Mouse (Mus musculus) megakaryocyte-erythroid progenitor cell, adult 5-6 weeks (primary cell): Measurements from ENCODE around the gene Ttc27. TPM values are rescaled to one million over a fixed set of nuclear protein-coding genes. Genes with fewer than 3 reads are reported as not detected.

Experiments
- ATAC-seq: replicated peaks from 2 replicates; pipeline ENCODE4 v1.8.0; 2016; ENCODE audit warnings: mild to moderate bottlenecking, inconsistent platforms; ENCODE audit not compliant: severe bottlenecking, poor library complexity, low FRiP score, low TSS enrichment
- total RNA-seq, 2 experiments: library from RNA; stranded (forward) in 1 of 2; stranded (reverse) in 1 of 2; fragments of 200-1000, 215-1000 nt in 1 of 2; fragments of >200 nt in 1 of 2; fragmentation: Nextera tagmentation in 1 of 2; gene quantifications; 2 replicates each; pipeline ENCODE4 v1.2.3; 2014 to 2017

The Ttc27 gene
- total RNA-seq, 2 experiments from 2014 or later, result 50.6 to 65.9 TPM

DNA sequence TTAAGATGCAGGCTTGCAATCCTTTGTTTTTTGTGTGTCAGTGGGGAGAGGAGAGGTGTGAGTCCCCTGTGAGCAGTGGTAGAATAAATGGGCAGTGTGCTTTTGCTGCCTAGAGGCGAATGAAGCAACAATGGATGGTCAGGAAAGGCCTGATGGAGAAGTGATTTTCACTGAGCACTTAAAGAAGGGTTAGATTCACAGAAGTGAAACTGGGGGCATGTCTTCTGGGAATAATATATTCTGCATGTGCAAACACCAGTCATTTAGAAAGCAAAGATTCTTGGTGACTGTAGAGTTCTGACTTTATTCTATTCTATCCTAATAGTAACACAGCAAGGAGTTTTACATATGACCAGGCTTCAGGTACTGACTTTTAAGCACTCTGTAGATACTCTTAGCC, 90.8 kb downstream of the Ttc27 start:
- 0 out of 2 replicates have a peak, but pooled peaks have one; percentile 0 for ATAC-seq

- ATAC-seq, result no peak
Measured at GRCm38 (mm10) chr17:74808901-74809300, 91.4 kb downstream of the Ttc27 start.

DNA sequence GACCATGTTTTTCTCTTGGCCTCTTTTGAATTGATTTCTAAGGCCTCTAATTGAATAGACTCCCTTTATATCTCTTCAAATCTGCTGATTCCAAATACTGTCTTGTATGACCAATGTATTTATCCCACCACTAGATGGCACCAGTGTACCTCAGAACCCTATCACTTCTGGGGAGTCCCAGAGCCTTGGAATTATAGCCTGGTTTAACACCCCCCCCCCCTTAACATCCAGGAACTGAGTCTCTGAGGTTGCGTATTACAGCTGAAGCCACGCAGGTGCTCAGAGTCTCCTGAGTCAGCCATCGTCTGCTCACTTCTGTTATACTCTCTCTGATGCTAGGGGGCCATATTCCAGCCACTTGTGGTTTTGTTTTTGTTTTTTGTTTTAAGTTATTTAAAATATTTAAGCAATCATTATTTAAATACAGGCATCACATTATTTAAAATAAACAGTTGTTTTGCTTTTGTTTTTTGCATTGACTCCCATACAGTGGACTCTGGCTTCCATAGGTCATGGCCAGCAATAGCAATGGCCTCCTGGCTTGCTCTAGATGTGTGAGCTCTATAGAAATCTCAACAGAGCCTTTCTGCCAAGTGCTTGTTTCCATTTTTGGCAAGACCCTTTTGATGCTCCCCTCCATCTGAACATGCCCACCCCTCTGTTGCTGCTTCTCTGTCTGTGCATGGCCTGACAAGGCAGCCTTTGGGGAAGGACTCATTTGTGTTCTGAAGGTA, 93.5 kb downstream of the Ttc27 start:
- peak; percentile 67 for ATAC-seq

DNA sequence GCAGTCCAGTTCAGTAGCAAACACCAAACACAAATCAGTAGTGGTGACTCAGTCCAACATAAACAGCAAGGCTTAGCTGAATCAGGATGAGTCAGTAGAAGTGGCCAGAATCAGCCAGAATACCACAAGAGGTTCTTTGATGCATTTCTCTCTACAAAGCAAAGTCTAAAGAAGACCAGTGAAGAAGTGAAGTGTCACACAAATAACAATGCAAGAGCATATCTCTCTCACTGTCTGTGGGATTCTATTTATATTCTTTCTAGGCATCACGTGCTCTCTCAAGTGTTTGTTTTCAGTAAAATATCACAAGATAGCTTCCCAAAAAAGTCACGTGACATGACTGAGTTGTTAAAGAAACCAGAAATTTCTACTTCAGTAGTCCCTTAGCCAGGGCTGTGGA, 102.2 kb downstream of the Ttc27 start:
- ATAC-seq, result no peak

DNA sequence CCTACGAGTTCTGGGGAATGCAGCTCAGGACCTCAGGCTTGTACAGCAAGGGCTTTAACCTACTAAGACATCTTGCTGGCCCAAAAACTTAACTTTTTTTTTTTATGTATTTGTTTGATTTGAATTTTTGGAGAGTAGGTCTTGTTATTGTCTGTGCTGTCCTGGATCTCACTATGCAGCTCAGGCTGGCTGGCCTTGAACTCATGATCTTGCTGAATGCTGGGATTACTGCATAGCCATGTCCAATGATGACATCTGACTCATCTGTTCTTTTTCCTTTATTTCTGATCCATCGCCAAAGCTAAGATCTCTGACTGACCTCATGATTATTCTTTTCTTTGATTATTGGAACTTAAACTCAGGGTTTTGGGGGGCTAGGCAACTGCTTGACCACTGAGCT, 113.3 kb downstream of the Ttc27 start:
- ATAC-seq, result no peak

GRCm38 (mm10) chr17:74841721-74842120, 124.2 kb downstream of the Ttc27 start:
- no peak for ATAC-seq

GRCm38 (mm10) chr17:74842603-74843002, 125.1 kb downstream of the Ttc27 start:
- ATAC-seq, result no peak

DNA sequence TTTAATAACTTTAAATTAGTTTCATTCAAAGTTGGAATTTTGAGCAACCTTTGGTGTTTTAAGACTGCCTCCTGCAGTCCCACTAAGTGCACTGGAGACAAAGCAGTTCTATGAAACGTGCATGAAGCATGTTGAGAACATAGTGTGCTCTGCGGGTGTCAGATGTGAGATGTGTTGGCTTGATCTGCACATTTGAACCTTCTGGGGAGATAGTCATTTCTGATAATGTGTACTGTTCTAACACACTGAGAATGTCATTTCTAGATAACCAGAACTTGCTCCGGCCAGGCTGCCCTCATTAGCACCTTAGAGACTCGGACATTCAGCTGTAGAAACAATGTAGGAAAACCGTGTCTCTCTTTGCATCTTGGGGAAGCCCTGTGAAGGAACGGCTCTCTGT, 126.0 kb downstream of the Ttc27 start:
- ATAC-seq, result peak; percentile 61

DNA sequence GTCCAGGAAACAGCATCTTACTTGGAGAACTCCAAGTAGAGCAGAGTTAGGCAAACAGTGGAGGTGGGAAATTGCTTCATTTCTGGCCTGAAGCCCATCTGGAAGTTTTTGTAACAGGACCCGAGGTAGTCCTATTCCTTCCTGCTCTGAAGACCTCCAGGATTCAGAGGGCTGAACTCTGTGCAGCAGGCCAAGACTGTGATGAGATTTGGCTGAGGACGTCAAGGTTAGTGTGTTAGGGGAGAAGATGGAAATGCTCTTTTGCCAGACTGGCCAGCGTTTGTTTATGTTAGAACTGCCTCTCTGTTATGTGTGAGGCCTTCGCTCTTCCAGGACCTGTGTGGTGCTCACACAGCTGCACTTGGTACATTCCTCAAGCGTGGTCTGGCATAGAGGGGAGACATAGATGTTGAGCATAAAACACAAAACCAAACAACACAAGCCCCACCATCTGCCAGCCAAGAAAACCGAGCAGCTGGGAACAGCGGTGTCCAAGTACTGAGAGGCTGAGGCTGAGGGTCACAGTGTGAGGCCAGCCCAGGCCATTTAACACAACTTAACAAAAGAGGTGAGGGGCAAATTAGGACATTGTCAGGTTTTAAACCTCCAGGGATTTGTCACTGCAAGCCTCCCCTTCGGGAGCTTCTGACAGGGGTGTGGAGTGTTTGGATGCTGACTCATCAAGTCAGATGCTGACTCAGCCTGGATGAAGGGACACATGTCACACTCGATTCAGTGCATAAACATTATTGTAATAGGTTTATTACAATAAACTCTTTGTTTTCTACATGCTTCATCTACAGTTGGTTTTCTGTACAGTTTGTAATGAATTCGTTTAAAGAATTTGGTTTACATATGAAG, 128.7 kb downstream of the Ttc27 start:
- no peak for ATAC-seq

DNA sequence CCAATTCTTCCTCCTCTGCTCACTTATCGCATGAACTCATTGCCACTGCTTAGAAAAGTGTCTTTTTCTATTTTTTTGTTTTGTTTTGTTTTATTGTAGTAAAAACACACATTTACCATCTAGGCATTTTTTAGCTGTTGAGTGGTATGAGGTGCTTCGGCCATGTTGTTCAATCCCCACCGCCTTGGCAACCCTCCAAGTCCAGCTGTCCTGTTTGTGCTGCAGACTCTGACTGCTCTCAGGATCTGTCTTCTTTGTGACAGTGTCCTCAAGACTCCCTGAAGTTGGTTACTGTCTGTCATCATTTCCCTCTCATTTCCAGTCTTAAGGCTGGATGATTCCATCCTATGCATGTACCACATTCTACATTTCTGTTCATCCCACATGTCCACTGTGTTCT, 132.7 kb downstream of the Ttc27 start:
- ATAC-seq, result no peak

- ATAC-seq, result no peak
Measured at GRCm38 (mm10) chr17:74859298-74859697, 141.8 kb downstream of the Ttc27 start.

- no peak for ATAC-seq
Measured at GRCm38 (mm10) chr17:74860180-74860993, 142.9 kb downstream of the Ttc27 start.

DNA sequence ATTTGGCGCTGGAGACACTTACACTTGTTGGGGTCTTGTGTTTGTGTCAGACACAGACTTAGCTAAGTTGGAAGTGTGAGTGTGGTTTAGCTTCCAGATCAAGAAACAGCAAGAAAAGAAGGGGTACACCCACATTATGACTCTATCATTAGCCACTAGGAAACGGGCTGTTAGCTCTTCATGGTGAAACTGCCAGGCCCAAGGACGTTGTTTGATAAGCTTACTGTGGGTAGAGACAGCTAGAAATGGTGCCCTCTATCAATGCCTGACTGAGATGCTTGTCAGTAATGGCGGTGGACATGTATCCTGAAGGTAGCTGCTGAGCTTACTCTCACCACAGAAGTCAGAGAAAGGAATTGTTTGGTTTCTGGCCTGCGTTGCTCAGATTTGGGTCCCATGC, 146.3 kb downstream of the Ttc27 start:
- ATAC-seq, result peak; percentile 71

DNA sequence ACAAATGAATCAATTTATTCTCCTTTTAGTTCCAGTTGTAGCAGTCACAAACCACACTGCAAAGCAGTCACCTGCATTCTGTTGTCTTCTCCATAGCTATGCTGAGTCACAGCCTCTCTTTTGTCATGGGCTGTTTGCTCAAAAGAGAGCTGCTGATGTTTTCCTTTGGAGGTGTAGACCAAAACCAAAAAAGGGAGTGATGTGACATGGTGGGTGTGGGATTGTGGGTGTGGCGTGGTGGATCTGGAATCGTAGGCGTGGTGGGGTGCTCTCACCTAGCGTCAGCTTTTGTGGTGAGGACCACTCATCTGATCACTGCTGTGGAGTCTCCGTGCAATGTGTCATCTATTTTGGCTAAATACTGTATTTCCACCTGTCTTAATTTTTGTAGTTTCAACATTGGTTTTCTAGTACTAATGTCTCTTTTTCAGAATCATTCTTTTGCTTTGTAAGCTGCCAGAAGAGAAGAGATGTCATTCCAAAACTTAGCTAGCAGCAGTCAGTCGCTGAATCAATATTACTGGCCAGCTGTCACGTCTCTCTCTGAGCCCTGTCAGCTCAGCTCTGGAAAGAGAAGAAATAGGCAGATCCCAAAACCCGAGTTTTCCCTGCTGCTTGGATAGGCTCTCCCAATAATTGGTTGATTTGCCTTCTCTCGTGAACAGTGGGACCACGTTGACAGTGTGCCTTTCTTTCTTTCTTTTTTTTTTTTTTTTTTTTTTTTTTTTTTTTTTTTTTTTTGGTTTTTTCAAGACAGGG, 147.4 kb downstream of the Ttc27 start:
- peak; percentile 15; the same call in 1 of the 2 replicates for ATAC-seq

DNA sequence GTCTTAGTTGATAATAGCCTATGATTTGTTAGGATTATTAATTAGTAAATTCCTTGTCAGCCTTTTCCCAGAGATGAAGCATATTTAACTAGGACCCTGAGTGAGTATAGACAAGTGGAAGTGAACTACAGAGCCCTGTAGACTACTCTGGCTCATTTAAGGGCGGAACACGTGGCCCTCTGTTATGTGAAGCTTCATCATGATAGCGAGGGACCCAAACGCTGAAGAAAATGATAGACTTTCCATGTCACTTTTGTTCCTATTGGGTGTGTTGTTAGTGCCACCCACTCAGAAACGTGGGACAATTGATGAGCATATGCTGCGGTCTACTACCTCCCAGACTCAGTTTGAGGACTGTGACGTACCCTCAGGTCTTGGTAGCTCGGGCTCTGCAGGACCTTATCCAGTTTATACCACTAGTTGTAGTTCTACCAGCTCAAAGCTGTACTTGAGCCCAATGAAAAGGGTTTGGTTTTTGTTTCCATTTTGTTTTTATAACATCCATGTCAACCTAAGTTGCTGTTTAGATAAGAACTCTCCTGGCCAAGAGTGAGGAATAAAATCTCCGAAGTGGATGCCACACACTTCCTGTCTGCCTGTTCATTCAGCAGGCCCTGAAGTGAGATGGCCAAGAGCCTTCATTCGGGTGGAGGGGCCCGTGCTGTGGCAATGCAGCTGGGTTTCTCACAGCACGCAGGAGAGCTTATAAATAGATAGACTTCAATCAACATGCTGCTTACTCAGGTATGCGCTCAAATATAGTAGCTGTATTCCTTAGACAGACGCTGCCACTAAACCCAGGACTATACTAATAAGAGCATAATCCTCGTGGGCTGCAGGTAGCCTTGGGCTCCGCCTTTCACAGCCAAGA, 148.4 kb downstream of the Ttc27 start:
- no peak for ATAC-seq

GRCm38 (mm10) chr17:74866565-74867507, 149.3 kb downstream of the Ttc27 start:
- ATAC-seq, result 0 out of 2 replicates have a peak, but pooled peaks have one; percentile 3
